Mouse (Mus musculus) midbrain, embryonic 11.5 days (tissue): Measurements from ENCODE around the gene Fam102b. TPM values are rescaled to one million over a fixed set of nuclear protein-coding genes. Genes with fewer than 3 reads are reported as not detected.

Experiments
- ATAC-seq: fragments of 200-750 bp; cut with Nextera tagmentation; 2 replicates; pipeline ENCODE4 v1.8.0; 2017; ENCODE audit warnings: moderate TSS enrichment, moderate library complexity; ENCODE audit not compliant: low FRiP score
- DNase-seq: peaks from one replicate; pipeline ENCODE4 v3.0.0; 2015; ENCODE audit warnings: low spot score; ENCODE audit errors: missing footprints
- H3K27ac ChIP-seq: fragments of 300-500 bp; sonication (generic); 2 replicates; pipeline ENCODE4 v1.5.1; 2014; ENCODE audit warnings: low read depth, low read length
- H3K27me3 ChIP-seq: fragments of 300-500 bp; sonication (generic); 2 replicates; pipeline ENCODE4 v1.6.1; 2014; ENCODE audit warnings: mild to moderate bottlenecking, low read length, moderate library complexity, mixed read lengths; ENCODE audit not compliant: control insufficient read depth, insufficient read depth
- H3K36me3 ChIP-seq: fragments of 300-500 bp; sonication (generic); 2 replicates; pipeline ENCODE4 v1.6.1; 2014; ENCODE audit warnings: mild to moderate bottlenecking, low read length, moderate library complexity, mixed read lengths; ENCODE audit not compliant: control insufficient read depth, insufficient read depth
- H3K4me1 ChIP-seq: fragments of 300-500 bp; sonication (generic); 2 replicates; pipeline ENCODE4 v1.6.1; 2014; ENCODE audit warnings: low read length; ENCODE audit not compliant: control insufficient read depth, insufficient read depth
- H3K4me2 ChIP-seq: fragments of 300-500 bp; sonication (generic); 2 replicates; pipeline ENCODE4 v1.6.1; 2014; ENCODE audit warnings: mild to moderate bottlenecking, moderate library complexity
- H3K4me3 ChIP-seq: fragments of 300-500 bp; sonication (generic); 2 replicates; pipeline ENCODE4 v1.5.1; 2014; ENCODE audit warnings: low read depth, low read length
- H3K9ac ChIP-seq: fragments of 300-500 bp; sonication (generic); 2 replicates; pipeline ENCODE4 v1.6.1; 2014; ENCODE audit warnings: low read length
- H3K9me3 ChIP-seq: fragments of 300-500 bp; sonication (generic); 2 replicates; pipeline ENCODE4 v1.6.1; 2016; ENCODE audit warnings: low read length; ENCODE audit not compliant: control insufficient read depth
- whole genome bisulfite sequencing: fragments of 180-500 bp; shearing (Covaris S2); extraction: QIAGEN DNeasy Blood & Tissue Kit; methylation state at CpG from one replicate; pipeline ENCODE4 v1.1.7; 2014; 5-methylcytosine and 5-hydroxymethylcytosine counted together
- polyA plus RNA-seq: library from polyadenylated mRNA; unstranded; fragments of >200 nt; fragmentation: Nextera tagmentation; extraction: Ambion mirVana; gene quantifications from 2 replicates; pipeline ENCODE4 v1.2.1, GENCODE M21; 2014

Gene Fam102b
- polyA plus RNA-seq, 1 experiment from 2014 or later: 12.5 TPM

DNA sequence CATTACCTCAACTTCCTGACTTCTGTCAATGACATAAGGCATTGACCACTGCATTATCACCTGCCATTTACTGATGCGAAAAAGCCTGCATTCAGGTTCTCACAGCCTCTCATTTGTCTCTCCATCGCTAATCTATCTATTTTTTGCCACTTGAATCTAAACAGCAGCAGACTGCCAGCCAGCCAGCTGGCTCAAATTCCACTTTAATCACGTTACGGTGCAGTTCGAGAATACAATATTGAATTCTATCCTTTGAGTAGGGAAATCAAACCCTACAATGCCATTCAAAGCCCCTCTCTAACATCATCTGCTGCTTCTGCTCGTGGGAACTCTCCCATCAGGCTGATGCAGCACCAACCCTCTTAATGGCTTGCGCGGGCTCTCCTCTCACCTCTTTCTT, 4.3 kb downstream of the Fam102b start:
- WGBS: 68% methylated on average over 8 of the region's 8 CpGs
- Histone ChIP-seq H3K9ac (no peak overlapping the region), H3K4me2 (no peak overlapping the region), H3K4me1 (peaks cover 6% of the 10 kb centered on the region; the same call in 1 of the 2 replicates), H3K9me3 (no peaks in the 10 kb centered on the region), H3K27ac (no peak overlapping the region), H3K4me3 (no peak overlapping the region), H3K36me3 (no peaks in the 10 kb centered on the region), H3K27me3 (no peaks in the 10 kb centered on the region)
- no peak for DNase-seq
- no peak for ATAC-seq

DNA sequence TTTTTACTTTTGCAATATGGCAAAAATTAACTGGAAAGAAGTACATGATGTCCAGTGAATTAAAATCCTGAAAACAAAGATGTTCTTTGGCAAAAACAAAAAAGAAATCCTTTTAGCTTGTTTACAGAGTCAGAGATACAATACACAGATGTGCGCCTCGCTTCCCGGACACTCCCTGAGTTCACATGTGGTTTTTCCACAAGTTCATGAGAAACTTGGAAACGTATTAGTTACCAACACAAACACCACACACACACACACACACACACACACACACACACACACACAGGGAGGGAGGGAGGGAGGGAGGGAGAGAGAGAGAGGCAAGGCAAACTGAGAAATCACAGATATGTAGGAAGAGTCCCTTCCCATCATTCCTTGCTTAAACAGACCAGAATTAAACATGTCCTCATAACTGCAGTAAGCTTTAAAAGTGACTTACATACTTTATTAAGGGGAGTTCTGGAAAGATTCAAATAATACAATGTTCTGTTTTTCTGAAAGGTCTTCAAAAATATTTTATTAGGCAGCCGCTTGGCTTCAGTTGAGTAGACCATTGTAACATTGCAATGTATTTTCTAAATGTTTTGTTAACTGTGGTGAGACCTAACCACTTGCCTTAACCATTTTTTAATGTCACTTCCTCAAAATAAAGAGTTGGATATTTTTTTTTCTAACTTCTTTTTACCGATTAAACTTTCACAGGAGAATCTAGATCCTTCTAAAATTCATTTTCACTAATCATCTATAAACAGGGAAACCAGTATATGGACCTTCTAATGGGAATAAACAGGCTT, 5.5 kb downstream of the Fam102b start:
- Histone ChIP-seq H3K4me2 (no peak overlapping the region), H3K9ac (no peak overlapping the region), H3K36me3 (no peaks in the 10 kb centered on the region), H3K4me1 (peaks cover 4% of the 10 kb centered on the region; the same call in 1 of the 2 replicates), H3K27me3 (no peaks in the 10 kb centered on the region), H3K4me3 (no peak overlapping the region), H3K27ac (no peak overlapping the region), H3K9me3 (no peaks in the 10 kb centered on the region)
- ATAC-seq: no peak
- no peak for DNase-seq
- WGBS: 89% methylated on average over 6 of the region's 6 CpGs

DNA sequence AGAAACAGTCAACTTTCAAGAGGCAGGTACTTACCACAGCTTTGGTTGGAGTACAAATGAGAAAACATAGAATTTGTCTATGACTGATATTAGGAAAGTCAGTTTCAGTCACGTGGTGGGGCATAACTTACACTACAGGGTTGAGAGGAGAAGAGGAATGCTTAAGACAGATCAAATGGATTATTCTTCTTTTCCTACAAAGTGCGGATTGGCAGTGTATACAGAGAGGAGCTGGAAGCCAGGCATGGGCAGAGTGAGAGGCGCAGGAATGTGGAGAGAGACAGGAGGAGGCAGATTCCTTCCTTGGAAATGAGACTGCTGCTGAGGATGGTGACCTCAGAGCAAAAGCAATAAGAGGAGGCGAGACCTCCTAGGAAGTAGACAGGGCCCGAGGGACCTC, 9.1 kb downstream of the Fam102b start:
- H3K27ac ChIP-seq: no peak overlapping the region

DNA sequence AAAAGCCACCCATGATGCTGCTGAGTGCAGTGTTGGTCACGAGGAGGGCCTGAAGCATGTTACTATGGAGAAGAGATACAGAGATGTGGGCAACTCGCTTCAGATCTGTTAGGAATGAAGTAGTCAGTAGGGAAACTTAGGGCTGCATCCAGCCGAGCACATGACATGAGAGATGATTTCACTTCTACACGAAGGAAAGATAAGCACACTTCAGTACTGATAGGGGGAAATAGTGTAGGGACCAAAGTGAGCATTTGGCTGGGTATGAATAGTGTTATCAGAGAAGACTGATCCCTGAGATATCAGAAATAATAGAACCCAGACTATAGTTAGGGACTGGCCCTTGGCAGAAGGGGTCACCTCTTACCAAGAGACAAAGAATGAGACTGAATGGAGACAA, 14.8 kb downstream of the Fam102b start:
- Histone ChIP-seq H3K9ac (no peak overlapping the region), H3K4me1 (no peaks in the 10 kb centered on the region), H3K36me3 (no peaks in the 10 kb centered on the region), H3K4me2 (no peak overlapping the region), H3K27me3 (no peaks in the 10 kb centered on the region), H3K27ac (no peak overlapping the region), H3K4me3 (no peak overlapping the region), H3K9me3 (no peaks in the 10 kb centered on the region)
- DNase-seq: no peak
- 81% methylated on average over 4 of the region's 4 CpGs for WGBS
- no peak for ATAC-seq

More for the DNA sequence above, 9.1 kb downstream of the Fam102b start:
- 88% methylated on average over 5 of the region's 5 CpGs for WGBS
- Histone ChIP-seq H3K36me3 (no peaks in the 10 kb centered on the region), H3K9ac (no peak overlapping the region), H3K4me3 (no peak overlapping the region), H3K27me3 (no peaks in the 10 kb centered on the region), H3K9me3 (no peaks in the 10 kb centered on the region), H3K4me1 (no peaks in the 10 kb centered on the region), H3K4me2 (no peak overlapping the region)
- DNase-seq (peak; percentile 51), ATAC-seq (no peak)

DNA sequence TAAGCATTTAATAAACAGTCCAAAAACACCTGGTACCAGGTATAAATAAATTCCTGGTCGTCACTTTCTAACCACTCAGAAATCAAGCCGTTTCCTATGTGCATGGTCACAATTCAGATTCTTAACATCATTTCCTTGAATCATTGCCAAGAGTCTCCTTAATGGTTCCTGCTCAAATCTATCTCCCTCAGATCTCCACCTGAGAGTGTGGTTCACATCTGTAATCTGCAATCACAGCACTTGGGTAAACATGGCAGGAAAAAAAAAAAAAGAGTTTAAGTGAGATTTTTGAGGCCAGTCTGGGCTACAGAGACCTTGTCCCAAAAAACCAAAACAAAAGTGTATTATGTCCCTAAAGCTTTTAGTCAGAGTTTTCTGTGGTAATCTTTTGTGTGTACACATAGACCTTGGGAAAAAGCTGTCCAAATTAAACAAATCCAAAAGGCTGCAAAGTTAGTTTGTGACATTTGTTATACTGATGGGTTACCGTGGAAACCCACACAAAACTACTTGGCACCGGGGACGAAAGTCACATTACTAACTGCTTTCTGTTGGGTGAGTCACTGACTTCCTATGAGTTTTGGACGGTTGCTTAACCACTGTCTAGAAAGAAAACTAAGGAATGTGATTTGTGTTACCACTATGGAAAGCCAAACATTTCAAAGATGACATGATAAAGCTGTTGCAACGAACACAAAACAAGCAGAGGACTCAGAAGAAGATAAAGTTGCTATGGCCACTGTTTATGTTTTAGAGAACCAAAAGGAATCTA, 16.7 kb downstream of the Fam102b start:
- 75% methylated on average over 7 of the region's 7 CpGs for WGBS
- Histone ChIP-seq H3K4me1 (no peaks in the 10 kb centered on the region), H3K4me3 (no peak overlapping the region), H3K9me3 (no peaks in the 10 kb centered on the region), H3K27ac (no peak overlapping the region), H3K4me2 (no peak overlapping the region), H3K9ac (no peak overlapping the region), H3K36me3 (no peaks in the 10 kb centered on the region), H3K27me3 (no peaks in the 10 kb centered on the region)
- ATAC-seq (no peak), DNase-seq (peak; percentile 64)

DNA sequence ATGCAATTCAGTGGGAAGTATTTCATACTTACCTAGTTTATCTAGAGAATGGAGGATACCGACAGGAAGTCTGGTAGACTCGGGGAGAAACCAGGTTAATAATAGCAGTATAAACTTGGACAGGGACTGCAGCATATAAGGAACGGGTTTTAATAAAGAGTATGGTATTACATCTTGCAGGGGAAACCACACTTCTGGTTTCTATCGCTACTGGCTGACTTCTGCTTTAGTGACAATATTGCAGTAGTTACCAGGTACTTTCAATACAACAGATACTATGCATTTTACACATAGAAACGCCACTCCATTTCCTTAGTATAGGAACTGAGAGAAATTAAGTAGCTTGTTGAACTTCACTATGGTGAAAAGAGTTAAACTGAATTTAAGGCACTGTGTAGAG, 19.2 kb downstream of the Fam102b start:
- DNase-seq: no peak
- Histone ChIP-seq H3K36me3 (no peaks in the 10 kb centered on the region), H3K27ac (no peak overlapping the region), H3K4me1 (no peaks in the 10 kb centered on the region), H3K9ac (no peak overlapping the region), H3K4me3 (no peak overlapping the region), H3K27me3 (no peaks in the 10 kb centered on the region), H3K9me3 (no peaks in the 10 kb centered on the region), H3K4me2 (no peak overlapping the region)
- no peak for ATAC-seq
- 90% methylated on average over 5 of the region's 5 CpGs for WGBS

DNA sequence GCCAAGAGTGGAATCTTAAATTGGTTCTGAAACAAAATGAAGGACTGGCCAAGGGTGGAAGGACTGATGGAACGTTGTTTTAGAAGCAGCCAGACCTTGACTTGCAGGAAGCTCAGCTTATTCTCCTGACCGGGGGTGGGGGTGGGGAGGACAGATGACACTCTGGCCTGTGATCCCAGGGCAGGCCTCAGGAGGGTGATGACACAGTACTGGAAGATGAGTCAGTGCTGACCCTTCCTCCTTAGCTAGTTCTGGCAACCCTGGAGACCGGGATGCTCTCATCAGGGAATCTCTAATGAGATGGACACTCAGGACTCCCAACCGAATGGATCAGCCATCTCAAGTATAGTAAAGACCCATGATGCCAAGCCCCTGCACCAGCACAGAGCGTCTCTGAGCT, 21.6 kb downstream of the Fam102b start:
- H3K27me3 ChIP-seq: no peaks in the 10 kb centered on the region
- no peaks in the 10 kb centered on the region for H3K9me3 ChIP-seq
- H3K4me1 ChIP-seq: no peaks in the 10 kb centered on the region
- no peaks in the 10 kb centered on the region for H3K36me3 ChIP-seq
- ATAC-seq (no peak), DNase-seq (no peak)
- no peak overlapping the region for H3K4me2 ChIP-seq
- 77% methylated on average over 5 of the region's 5 CpGs for WGBS
- H3K27ac ChIP-seq: no peak overlapping the region
- no peak overlapping the region for H3K9ac ChIP-seq
- H3K4me3 ChIP-seq: no peak overlapping the region

DNA sequence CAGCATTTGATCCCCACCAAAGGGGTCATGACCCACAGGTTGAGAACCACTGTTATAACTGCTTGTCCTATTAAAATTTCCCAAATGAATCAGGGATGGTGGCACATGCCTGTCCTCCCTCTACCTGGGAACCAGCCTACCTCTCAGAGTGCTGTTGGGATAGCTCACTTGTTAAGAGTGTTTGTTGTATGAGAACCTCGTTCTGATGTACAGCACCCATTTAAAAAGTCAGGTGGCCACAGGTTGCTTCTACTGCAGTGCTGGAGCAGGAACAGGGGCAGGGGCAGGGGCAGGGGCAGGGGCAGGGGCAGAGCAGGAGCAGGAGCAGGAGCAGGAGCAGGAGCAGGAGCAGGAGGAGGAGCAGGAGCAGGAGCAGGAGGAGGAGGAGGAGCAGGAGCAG, 28.2 kb downstream of the Fam102b start:
- DNase-seq: no peak
- Histone ChIP-seq H3K27ac (no peak overlapping the region), H3K9ac (no peak overlapping the region), H3K4me1 (no peaks in the 10 kb centered on the region), H3K27me3 (no peaks in the 10 kb centered on the region), H3K9me3 (no peaks in the 10 kb centered on the region), H3K4me3 (no peak overlapping the region), H3K4me2 (no peak overlapping the region), H3K36me3 (no peaks in the 10 kb centered on the region)
- ATAC-seq: no peak
- 78% methylated on average over 1 of the region's 1 CpGs for WGBS

DNA sequence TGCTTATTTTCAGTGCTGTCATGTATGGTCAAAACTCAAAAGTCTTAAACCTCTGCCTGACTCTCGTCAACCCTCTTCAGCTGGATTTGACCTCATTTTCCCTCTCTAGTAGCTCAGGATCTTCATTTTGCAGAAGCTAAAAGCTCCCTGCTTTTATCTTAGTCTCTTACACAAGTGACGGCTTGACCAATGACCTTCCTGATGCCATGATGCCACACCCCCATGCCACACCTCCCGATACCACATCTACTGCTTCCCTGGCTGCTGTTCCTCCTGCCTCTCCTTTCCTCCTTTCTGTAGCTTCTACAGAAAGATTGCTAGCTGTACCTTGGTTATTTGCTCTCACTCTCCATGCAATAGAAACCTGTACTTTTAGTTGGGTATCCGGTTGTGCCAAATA, 29.6 kb downstream of the Fam102b start:
- no peak overlapping the region for H3K4me2 ChIP-seq
- no peak overlapping the region for H3K4me3 ChIP-seq
- no peaks in the 10 kb centered on the region for H3K9me3 ChIP-seq
- 76% methylated on average over 4 of the region's 4 CpGs for WGBS
- no peaks in the 10 kb centered on the region for H3K36me3 ChIP-seq
- no peaks in the 10 kb centered on the region for H3K4me1 ChIP-seq
- ATAC-seq (no peak), DNase-seq (no peak)
- no peak overlapping the region for H3K9ac ChIP-seq
- no peaks in the 10 kb centered on the region for H3K27me3 ChIP-seq
- H3K27ac ChIP-seq: no peak overlapping the region
